Mouse (Mus musculus) small intestine, adult 2 months (tissue): ENCODE measurements around the gene Ulk4.

Source experiments
- CTCF ChIP-seq: fragments of 200-500 bp; IDR thresholded peaks from 2 replicates; pipeline ENCODE4 v1.5.1; 2012; ENCODE audit warnings: low read depth, mild to moderate bottlenecking, control low read depth, inconsistent platforms, low read length, moderate library complexity, mixed read lengths; ENCODE audit not compliant: insufficient replicate concordance, insufficient read length; ENCODE audit errors: extremely low read depth
- POLR2A ChIP-seq: fragments of 200-500 bp; IDR thresholded peaks from 2 replicates; pipeline ENCODE4 v1.6.1; 2012; ENCODE audit warnings: low read depth, mild to moderate bottlenecking, control low read depth, inconsistent platforms, low read length, moderate library complexity

- TF ChIP-seq POLR2A, result no peak
- no peak for TF ChIP-seq CTCF
Observed at GRCm38 (mm10) chr9:121172123-121172522, 104.9 kb downstream of the Ulk4 start.
